Mouse (Mus musculus): ENCODE results near the gene 1700024P04Rik. TPM values are rescaled to one million over a fixed set of nuclear protein-coding genes. Genes with fewer than 3 reads are reported as not detected.

1700024P04Rik gene
- total RNA-seq (2023; ENCODE audit: inconsistent age) = not detected in 4 replicates

DNA sequence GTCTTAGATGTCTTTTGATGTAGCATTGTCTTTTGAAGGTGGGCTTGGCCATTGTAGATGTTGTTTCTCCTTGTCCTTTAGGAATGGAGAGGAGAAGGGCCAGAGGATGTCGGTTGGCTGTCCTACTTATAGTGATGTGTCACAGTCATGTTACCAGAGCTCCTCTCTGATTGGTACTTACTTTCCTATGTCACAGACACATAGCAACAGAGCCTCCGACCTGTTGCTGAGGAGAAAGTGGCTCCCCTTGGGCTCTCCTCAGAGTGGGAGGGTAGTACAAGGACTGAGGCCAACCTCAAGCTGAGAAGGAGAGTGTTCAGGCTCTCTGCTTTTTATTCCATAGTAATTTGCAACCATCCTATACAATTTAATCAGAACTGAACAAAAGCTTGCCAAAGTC lies at the start of gene 1700024P04Rik:
1700024P04Rik (minus strand) TSS at position 101 of the 400 bp plus-strand sequence.

Other genes starting within 250 kb of the 1700024P04Rik start
- gene Fcho2, start 169.1 kb downstream of the 1700024P04Rik start, total RNA-seq (2023; ENCODE audit: inconsistent age) = 48.3 to 61.9 TPM (median 58.0 TPM) in 4 replicates
- gene Tnpo1, start 58.2 kb downstream of the 1700024P04Rik start, total RNA-seq (2023; ENCODE audit: inconsistent age) = 99.4 to 107 TPM (median 104 TPM) in 4 replicates
- 0.24 to 0.57 TPM (median 0.42 TPM) in 4 replicates for gene Zfp366, start 200.3 kb upstream of the 1700024P04Rik start, total RNA-seq (2023; ENCODE audit: inconsistent age)